Mouse (Mus musculus) midbrain, embryonic 15.5 days (tissue): Measurements from ENCODE around the gene Snai3. TPM values are rescaled to one million over a fixed set of nuclear protein-coding genes. Genes with fewer than 3 reads are reported as not detected.

Experiments
- ATAC-seq: fragments of 200-750 bp; cut with Nextera tagmentation; replicated peaks from 2 replicates; pipeline ENCODE4 v1.8.0; 2017; ENCODE audit warnings: moderate TSS enrichment
- H3K27ac ChIP-seq: fragments of 300-500 bp; sonication (generic); 2 replicates; pipeline ENCODE4 v1.5.1; 2015; ENCODE audit warnings: mild to moderate bottlenecking, inconsistent platforms
- H3K27me3 ChIP-seq: fragments of 300-500 bp; sonication (generic); replicated peaks from 2 replicates; pipeline ENCODE4 v1.6.1; 2015; ENCODE audit warnings: inconsistent platforms
- H3K36me3 ChIP-seq: fragments of 300-500 bp; sonication (generic); replicated peaks from 2 replicates; pipeline ENCODE4 v1.6.1; 2015; ENCODE audit warnings: inconsistent platforms
- H3K4me1 ChIP-seq: fragments of 300-500 bp; sonication (generic); 2 replicates; pipeline ENCODE4 v1.6.1; 2015; ENCODE audit warnings: inconsistent platforms
- H3K4me2 ChIP-seq: fragments of 300-500 bp; sonication (generic); 2 replicates; pipeline ENCODE4 v1.6.1; 2015; ENCODE audit warnings: inconsistent platforms, mild to moderate bottlenecking, moderate library complexity
- H3K4me3 ChIP-seq: fragments of 300-500 bp; sonication (generic); 2 replicates; pipeline ENCODE4 v1.5.1; 2015; ENCODE audit warnings: mild to moderate bottlenecking, inconsistent platforms
- H3K9ac ChIP-seq: fragments of 300-500 bp; sonication (generic); 2 replicates; pipeline ENCODE4 v1.6.1; 2015; ENCODE audit warnings: mild to moderate bottlenecking, inconsistent platforms
- H3K9me3 ChIP-seq: fragments of 300-500 bp; sonication (generic); 2 replicates; pipeline ENCODE4 v1.6.1; 2016; ENCODE audit warnings: inconsistent platforms
- WGBS: fragments of 180-500 bp; shearing (Covaris S2); methylation state at CpG from one replicate; pipeline ENCODE4 v1.1.7; 2015; ENCODE audit warnings: mixed read lengths; 5-methylcytosine and 5-hydroxymethylcytosine counted together
- polyA plus RNA-seq: library from polyadenylated mRNA; unstranded; fragments of >200 nt; fragmentation: Nextera tagmentation; extraction: Ambion mirVana; gene quantifications from 2 replicates; pipeline ENCODE4 v1.2.1, GENCODE M21; 2015

Gene Snai3
- polyA plus RNA-seq, 1 experiment from 2014 or later: not detected

DNA sequence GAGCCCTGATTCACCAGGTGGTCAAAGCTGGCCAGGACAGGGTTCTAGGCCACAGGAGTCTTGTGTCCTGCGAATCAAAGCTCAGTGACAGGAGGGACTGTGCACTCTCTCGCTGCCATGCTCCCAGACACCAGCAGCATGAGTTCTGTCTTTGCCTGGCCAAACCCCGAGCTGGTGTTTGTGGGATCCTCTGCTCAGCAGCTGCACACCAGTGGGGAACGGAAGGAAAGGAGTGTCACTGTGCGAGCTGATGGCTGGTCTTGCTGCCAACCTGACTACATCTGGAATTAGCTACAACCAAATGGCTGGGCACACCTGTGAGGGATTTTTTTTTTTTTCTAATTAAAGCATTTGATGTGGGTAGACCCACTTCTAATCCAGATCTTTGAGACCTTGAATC is 10.2 kb upstream of the Snai3 start:
- no peak overlapping the region for H3K27ac ChIP-seq
- 82% methylated on average over 5 of the region's 5 CpGs for WGBS
- no peak overlapping the region for H3K4me2 ChIP-seq
- H3K4me1 ChIP-seq: peaks cover 16% of the 10 kb centered on the region
- H3K4me3 ChIP-seq: no peak overlapping the region
- no peak for ATAC-seq
- H3K27me3 ChIP-seq: no peaks in the 10 kb centered on the region
- H3K9ac ChIP-seq: no peak overlapping the region
- peaks cover 19% of the 10 kb centered on the region; the same call in 1 of the 2 replicates for H3K36me3 ChIP-seq
- no peaks in the 10 kb centered on the region for H3K9me3 ChIP-seq

DNA sequence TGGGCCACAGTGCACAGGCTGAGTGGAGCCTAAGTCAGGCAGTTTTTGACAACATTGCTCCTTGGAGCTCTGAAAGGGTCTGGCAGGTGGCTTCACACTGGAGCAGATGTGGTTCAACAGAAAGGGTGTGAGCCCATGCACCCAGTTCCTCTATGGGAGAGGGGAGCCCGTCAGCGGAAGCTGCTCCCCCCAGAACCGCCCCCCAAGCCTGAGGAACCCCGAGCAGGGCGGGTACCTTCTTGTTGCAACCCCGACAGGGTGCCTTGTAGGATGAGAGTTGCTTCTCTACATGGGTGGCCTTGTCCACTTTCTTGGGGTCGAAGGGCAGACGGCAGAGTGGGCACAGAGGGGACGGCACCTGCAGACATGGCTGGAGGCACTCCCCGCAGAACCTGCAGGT is 9.4 kb upstream of the Snai3 start:
- peaks cover 12% of the 10 kb centered on the region for H3K4me1 ChIP-seq
- peaks cover 19% of the 10 kb centered on the region; the same call in 1 of the 2 replicates for H3K36me3 ChIP-seq
- no peak overlapping the region for H3K9ac ChIP-seq
- WGBS: 88% methylated on average over 10 of the region's 10 CpGs
- no peak overlapping the region for H3K4me2 ChIP-seq
- H3K27ac ChIP-seq: no peak overlapping the region
- no peak for ATAC-seq
- no peak overlapping the region for H3K4me3 ChIP-seq
- no peaks in the 10 kb centered on the region for H3K9me3 ChIP-seq
- no peaks in the 10 kb centered on the region for H3K27me3 ChIP-seq

GRCm38 (mm10) chr8:122469407-122469806 is 8.9 kb upstream of the Snai3 start:
- H3K27me3 ChIP-seq: no peaks in the 10 kb centered on the region
- peaks cover 7% of the 10 kb centered on the region for H3K4me1 ChIP-seq
- H3K27ac ChIP-seq: no peak overlapping the region
- no peak overlapping the region for H3K9ac ChIP-seq
- no peaks in the 10 kb centered on the region for H3K9me3 ChIP-seq
- H3K4me2 ChIP-seq: no peak overlapping the region
- no peak overlapping the region for H3K4me3 ChIP-seq
- H3K36me3 ChIP-seq: peaks cover 19% of the 10 kb centered on the region; the same call in 1 of the 2 replicates
- no peak for ATAC-seq
- 90% methylated on average over 6 of the region's 6 CpGs for WGBS

DNA sequence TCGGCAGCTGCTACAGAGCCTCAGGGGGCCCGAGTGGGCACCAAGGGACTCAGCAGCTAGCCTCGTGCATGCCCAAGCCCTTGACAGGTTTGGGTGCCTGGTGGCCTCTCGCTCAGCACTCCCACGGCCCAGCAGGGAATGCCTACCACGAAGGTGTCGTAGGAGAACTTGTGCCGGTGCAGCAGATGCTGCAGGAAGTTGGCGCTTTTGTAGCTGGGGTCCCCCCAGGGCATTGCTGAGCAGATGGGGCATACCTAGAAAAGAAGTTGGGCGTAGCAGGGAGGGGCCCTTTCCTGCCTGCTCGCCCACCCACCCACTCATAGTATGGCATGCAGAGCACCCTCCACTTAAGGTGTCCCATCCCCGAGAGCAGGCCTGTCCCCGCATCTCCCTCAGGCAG is 7.3 kb upstream of the Snai3 start:
- no peak overlapping the region for H3K4me3 ChIP-seq
- no peaks in the 10 kb centered on the region for H3K9me3 ChIP-seq
- no peak overlapping the region for H3K9ac ChIP-seq
- peaks cover under 1% of the 10 kb centered on the region; the same call in 1 of the 2 replicates for H3K27me3 ChIP-seq
- 90% methylated on average over 13 of the region's 13 CpGs for WGBS
- no peak overlapping the region for H3K4me2 ChIP-seq
- H3K4me1 ChIP-seq: no peaks in the 10 kb centered on the region
- no peak overlapping the region for H3K27ac ChIP-seq
- no peak for ATAC-seq
- H3K36me3 ChIP-seq: peaks cover 19% of the 10 kb centered on the region; the same call in 1 of the 2 replicates

GRCm38 (mm10) chr8:122464985-122465384 is 4.5 kb upstream of the Snai3 start:
- no peak for ATAC-seq
- Histone ChIP-seq H3K27ac (no peak overlapping the region), H3K27me3 (peaks cover 24% of the 10 kb centered on the region), H3K9ac (no peak overlapping the region), H3K9me3 (no peaks in the 10 kb centered on the region), H3K4me3 (no peak overlapping the region), H3K4me1 (peaks cover 10% of the 10 kb centered on the region), H3K36me3 (peaks cover 14% of the 10 kb centered on the region; the same call in 1 of the 2 replicates), H3K4me2 (no peak overlapping the region)
- 84% methylated on average over 7 of the region's 7 CpGs for WGBS

- Histone ChIP-seq H3K4me1 (peaks cover 10% of the 10 kb centered on the region), H3K27me3 (peaks cover 32% of the 10 kb centered on the region), H3K4me3 (no peak overlapping the region), H3K9ac (no peak overlapping the region), H3K9me3 (no peaks in the 10 kb centered on the region), H3K27ac (no peak overlapping the region), H3K36me3 (peaks cover 14% of the 10 kb centered on the region; the same call in 1 of the 2 replicates), H3K4me2 (no peak overlapping the region)
- WGBS: 69% methylated on average over 12 of the region's 12 CpGs
- ATAC-seq: no peak
Observed at GRCm38 (mm10) chr8:122463651-122464640, 3.4 kb upstream of the Snai3 start.

DNA sequence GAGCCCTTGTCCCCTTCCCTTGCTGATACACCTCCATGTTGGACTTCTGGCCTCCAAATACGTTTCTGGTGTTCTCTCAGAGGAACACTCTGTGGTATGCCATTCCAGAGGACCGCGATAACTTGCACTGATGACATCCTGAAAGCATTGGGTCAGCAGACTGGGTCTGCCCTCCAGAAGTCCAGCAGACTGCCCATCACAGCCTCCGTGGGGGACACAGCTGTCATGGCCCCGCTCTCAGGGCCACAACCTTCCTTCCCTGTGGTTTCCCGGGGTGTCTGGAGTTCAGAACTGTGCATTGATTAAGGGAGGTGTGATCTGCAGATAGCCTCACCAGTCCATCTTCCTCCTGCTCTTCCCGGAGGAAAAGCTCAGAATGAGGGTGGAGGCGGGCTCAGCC is 2.0 kb upstream of the Snai3 start:
- WGBS: 66% methylated on average over 8 of the region's 8 CpGs
- Histone ChIP-seq H3K4me3 (no peak overlapping the region), H3K4me1 (peaks cover 10% of the 10 kb centered on the region), H3K9me3 (no peaks in the 10 kb centered on the region), H3K9ac (no peak overlapping the region), H3K36me3 (peaks cover 8% of the 10 kb centered on the region; the same call in 1 of the 2 replicates), H3K4me2 (no peak overlapping the region), H3K27ac (no peak overlapping the region), H3K27me3 (peaks cover 38% of the 10 kb centered on the region)
- no peak for ATAC-seq

DNA sequence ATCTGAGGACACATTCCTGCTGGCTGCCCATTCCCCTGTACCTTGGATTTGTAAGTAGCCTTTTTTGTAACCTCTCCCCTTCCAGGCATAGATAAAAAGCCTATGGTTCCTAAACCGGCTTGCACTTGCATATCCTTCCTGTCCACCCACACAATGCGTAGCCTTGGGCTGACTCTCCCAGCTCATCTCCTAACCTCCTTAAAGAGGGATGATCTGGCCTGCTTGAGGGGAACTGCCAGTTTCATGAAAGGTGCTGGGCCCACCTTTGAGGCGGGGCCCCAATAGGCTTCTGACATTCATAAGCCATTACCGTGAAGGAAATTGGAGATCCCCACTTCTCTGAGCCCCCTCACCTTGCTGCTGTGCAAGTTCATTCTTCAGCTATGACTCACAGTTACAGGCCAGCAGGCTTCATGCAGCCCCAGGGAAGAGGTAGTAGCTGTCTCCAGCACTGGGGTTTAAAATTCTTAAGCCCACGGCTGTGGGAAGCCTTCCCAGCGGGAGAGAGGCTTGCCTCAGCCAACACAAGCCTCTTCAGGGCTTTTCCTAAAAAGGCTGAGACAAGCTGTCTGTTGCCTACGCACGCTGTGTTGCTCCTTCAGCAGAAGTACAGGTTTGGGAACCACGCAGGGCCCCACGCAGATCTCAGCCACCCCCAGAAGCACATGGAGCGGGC is 1.1 kb upstream of the Snai3 start:
- H3K9me3 ChIP-seq: no peaks in the 10 kb centered on the region
- no peak for ATAC-seq
- no peak overlapping the region for H3K4me2 ChIP-seq
- H3K4me3 ChIP-seq: no peak overlapping the region
- H3K9ac ChIP-seq: no peak overlapping the region
- H3K4me1 ChIP-seq: peaks cover 10% of the 10 kb centered on the region
- 55% methylated on average over 11 of the region's 11 CpGs for WGBS
- peaks cover under 1% of the 10 kb centered on the region; the same call in 1 of the 2 replicates for H3K36me3 ChIP-seq
- H3K27ac ChIP-seq: no peak overlapping the region
- peaks cover 38% of the 10 kb centered on the region for H3K27me3 ChIP-seq

- Histone ChIP-seq H3K27me3 (peaks cover 38% of the 10 kb centered on the region), H3K4me2 (peak overlapping the region; percentile 73), H3K4me3 (peak overlapping the region; percentile 35; the same call in 1 of the 2 replicates), H3K9me3 (no peaks in the 10 kb centered on the region), H3K9ac (no peak overlapping the region), H3K27ac (no peak overlapping the region), H3K4me1 (peaks cover 10% of the 10 kb centered on the region), H3K36me3 (no peaks in the 10 kb centered on the region)
- 26% methylated on average over 7 of the region's 7 CpGs for WGBS
- no peak for ATAC-seq
Observed at GRCm38 (mm10) chr8:122459990-122460389, 543 bp downstream of the Snai3 start.

DNA sequence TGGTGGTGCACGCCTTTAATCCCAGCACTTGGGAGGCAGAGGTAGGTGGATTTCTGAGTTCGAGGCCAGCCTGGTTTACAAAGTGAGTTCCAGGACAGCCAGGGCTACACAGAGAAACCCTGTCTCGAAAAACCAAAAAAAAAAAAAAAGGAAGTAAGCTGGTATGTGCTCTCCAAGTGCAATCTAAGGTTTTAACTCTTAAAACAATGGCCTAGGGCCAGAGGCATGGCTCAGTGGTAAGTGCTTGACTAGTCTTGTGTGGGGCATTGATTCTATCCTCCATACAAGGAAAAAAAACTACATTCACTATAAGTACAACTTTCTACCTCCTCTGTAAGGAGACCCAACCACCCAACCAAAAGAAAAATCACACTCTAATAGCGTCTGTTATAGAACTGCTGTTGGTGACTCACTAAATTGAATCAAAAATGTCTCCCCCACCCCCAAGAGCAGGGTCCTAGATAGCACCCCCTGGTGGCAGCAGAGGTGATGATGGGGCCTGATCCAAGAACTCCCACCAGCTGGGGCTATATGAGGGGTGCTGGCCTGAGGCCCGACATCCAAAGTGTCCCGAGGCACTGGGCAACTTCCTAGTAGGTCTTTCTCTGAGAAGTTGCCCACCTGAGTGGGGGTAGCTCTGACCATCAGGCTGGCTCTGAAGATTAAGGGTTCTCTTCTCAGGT is 1.2 kb downstream of the Snai3 start:
- Histone ChIP-seq H3K27ac (no peak overlapping the region), H3K4me1 (peaks cover 10% of the 10 kb centered on the region), H3K4me2 (no peak overlapping the region), H3K4me3 (no peak overlapping the region), H3K9ac (no peak overlapping the region), H3K27me3 (peaks cover 38% of the 10 kb centered on the region), H3K9me3 (no peaks in the 10 kb centered on the region), H3K36me3 (no peaks in the 10 kb centered on the region)
- no peak for ATAC-seq
- 56% methylated on average over 6 of the region's 6 CpGs for WGBS

GRCm38 (mm10) chr8:122457171-122457570 is 3.4 kb downstream of the Snai3 start:
- Histone ChIP-seq H3K27me3 (peaks cover 32% of the 10 kb centered on the region), H3K9ac (no peak overlapping the region), H3K9me3 (no peaks in the 10 kb centered on the region), H3K27ac (no peak overlapping the region), H3K4me3 (no peak overlapping the region), H3K4me2 (no peak overlapping the region), H3K36me3 (no peaks in the 10 kb centered on the region), H3K4me1 (peaks cover 10% of the 10 kb centered on the region)
- no peak for ATAC-seq
- 74% methylated on average over 11 of the region's 11 CpGs for WGBS

DNA sequence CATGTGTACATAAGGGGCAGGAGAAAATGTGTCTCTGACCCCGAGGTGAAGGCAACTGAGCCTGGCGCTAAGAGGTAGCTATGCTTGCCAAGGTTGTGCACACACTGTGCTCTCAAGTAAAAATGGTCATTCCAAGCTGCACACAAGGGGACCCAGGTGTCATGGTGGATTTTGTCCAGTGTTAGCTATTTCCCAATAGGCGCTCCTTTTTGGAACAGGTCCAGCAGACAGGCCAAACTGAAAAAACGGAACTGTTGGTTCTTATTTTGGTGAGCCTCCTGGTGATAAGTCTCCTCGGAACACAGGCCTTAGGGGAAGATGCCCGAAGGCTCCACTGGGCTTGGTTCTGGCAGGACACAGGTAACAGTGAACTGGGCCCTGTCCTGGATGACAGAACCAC is 6.1 kb downstream of the Snai3 start:
- Histone ChIP-seq H3K4me1 (no peaks in the 10 kb centered on the region), H3K36me3 (no peaks in the 10 kb centered on the region), H3K9ac (no peak overlapping the region), H3K4me2 (no peak overlapping the region), H3K4me3 (no peak overlapping the region), H3K27ac (no peak overlapping the region), H3K27me3 (peaks cover 10% of the 10 kb centered on the region), H3K9me3 (no peaks in the 10 kb centered on the region)
- WGBS: 86% methylated on average over 6 of the region's 6 CpGs
- no peak for ATAC-seq
